Mouse (Mus musculus): Measurements from ENCODE around the gene Lrrc8d.

DNA sequence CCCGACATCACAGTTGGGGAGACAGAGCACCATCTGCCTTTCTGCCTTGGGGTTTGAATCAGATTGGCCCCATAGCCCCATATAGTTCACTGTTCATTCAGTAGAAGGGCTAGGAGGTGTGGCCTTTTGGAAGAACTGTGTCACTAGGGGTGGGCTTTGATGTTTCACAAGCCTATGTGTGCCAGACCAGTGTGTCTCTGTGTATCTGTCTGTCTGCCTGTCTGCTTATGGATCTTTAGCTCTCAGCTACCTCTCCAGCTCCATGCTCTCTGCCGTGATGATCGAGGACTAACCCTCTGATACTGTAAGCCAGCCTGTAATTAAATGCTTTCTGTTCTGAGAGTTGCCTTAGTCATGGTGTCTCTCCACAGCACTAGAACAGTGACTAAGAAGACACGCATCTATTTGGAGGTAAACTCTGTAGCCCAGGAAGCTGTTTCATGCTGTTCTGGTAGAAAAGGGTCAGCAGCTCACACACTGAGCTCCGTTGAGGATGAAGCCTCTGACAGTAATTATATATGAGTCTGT, 46.2 kb downstream of the Lrrc8d start:
- TF ChIP-seq POLR2A (IDR thresholded peaks at IDR 0.05; ENCODE audit: borderline replicate concordance, extremely low read depth, low read depth, low read length) (no peak), CTCF (IDR thresholded peaks at IDR 0.05; ENCODE audit: insufficient read depth, low read length) (no peak)
